Mouse (Mus musculus) midbrain, postnatal 0 days (tissue): ENCODE measurements around the gene Aig1. TPM values are rescaled to one million over a fixed set of nuclear protein-coding genes. Genes with fewer than 3 reads are reported as not detected.

ENCODE experiments used
- ATAC-seq: fragments of 200-750 bp; cut with Nextera tagmentation; 2 replicates; pipeline ENCODE4 v1.8.0; 2017; ENCODE audit warnings: moderate number of reproducible peaks, mild to moderate bottlenecking, moderate TSS enrichment, moderate library complexity; ENCODE audit not compliant: low FRiP score
- DNase-seq: peaks from one replicate; pipeline ENCODE4 v3.0.0-alpha.2; 2015; ENCODE audit warnings: low spot score
- H3K27ac ChIP-seq: fragments of 300-500 bp; sonication (generic); 2 replicates; pipeline ENCODE4 v1.5.1; 2014; ENCODE audit warnings: low read depth, mild to moderate bottlenecking, low read length, mixed read lengths
- H3K27me3 ChIP-seq: fragments of 300-500 bp; sonication (generic); 2 replicates; pipeline ENCODE4 v1.6.1; 2014; ENCODE audit warnings: low read length, control low read depth, mixed read lengths; ENCODE audit not compliant: insufficient read depth
- H3K36me3 ChIP-seq: fragments of 300-500 bp; sonication (generic); 2 replicates; pipeline ENCODE4 v1.6.1; 2014; ENCODE audit warnings: low read length, control low read depth, mixed read lengths; ENCODE audit not compliant: insufficient read depth
- H3K4me1 ChIP-seq: fragments of 300-500 bp; sonication (generic); 2 replicates; pipeline ENCODE4 v1.6.1; 2014; ENCODE audit warnings: mild to moderate bottlenecking, control low read depth, antibody characterized with exemption, low read length, mixed read lengths; ENCODE audit not compliant: insufficient read depth
- H3K4me2 ChIP-seq: fragments of 300-500 bp; sonication (generic); 2 replicates; pipeline ENCODE4 v1.6.1; 2014; ENCODE audit warnings: low read depth, mild to moderate bottlenecking, low read length, mixed read lengths; ENCODE audit not compliant: poor library complexity, severe bottlenecking
- H3K4me3 ChIP-seq: fragments of 300-500 bp; sonication (generic); 2 replicates; pipeline ENCODE4 v1.5.1; 2014; ENCODE audit warnings: low read depth, mild to moderate bottlenecking, low read length, moderate library complexity
- H3K9ac ChIP-seq: fragments of 300-500 bp; sonication (generic); replicated peaks from 2 replicates; pipeline ENCODE4 v1.6.1; 2014; ENCODE audit warnings: mild to moderate bottlenecking, low read length, moderate library complexity, mixed read lengths; ENCODE audit not compliant: poor library complexity, severe bottlenecking
- H3K9me3 ChIP-seq: fragments of 300-500 bp; sonication (generic); 2 replicates; pipeline ENCODE4 v1.6.1; 2016; ENCODE audit warnings: low read length, control low read depth
- CTCF ChIP-seq: IDR thresholded peaks from 2 replicates; pipeline ENCODE4 v1.5.1; 2016; ENCODE audit warnings: antibody characterized with exemption, mild to moderate bottlenecking
- WGBS: fragments of 180-500 bp; shearing (Covaris S2); extraction: QIAGEN DNeasy Blood & Tissue Kit; methylation state at CpG from one replicate; pipeline ENCODE4 v1.1.7; 2014; 5-methylcytosine and 5-hydroxymethylcytosine counted together
- polyA plus RNA-seq: library from polyadenylated mRNA; unstranded; fragments of >200 nt; fragmentation: Nextera tagmentation; extraction: Ambion mirVana; gene quantifications from 2 replicates; pipeline ENCODE4 v1.2.1, GENCODE M21; 2015
- total RNA-seq: library from RNA; depleted of rRNA; stranded (reverse); fragments of >200 nt; gene quantifications from 2 replicates; pipeline ENCODE4 v1.2.3, GENCODE M21; 2014

The Aig1 gene
- total and polyA plus RNA-seq, 2 experiments from 2014 or later: 101 to 103 TPM

DNA sequence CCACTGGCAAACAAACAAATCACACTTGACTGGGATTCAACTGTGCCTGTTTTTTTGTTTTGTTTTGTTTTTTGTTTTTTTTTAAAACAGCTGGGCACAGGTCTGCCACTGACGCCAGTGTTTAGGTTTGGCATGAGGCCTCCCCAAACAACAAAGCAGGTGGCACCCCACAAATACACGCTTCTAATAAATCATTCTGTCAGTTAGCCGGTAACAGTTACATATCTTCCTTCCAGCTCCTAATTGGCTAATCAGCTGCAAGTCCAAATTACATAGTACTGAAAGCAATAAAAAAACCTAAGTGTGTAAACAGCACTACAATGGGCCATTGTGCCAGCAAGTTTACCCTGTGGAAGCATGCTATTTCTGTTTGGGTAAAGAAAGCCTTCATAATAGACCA, 18.7 kb downstream of the Aig1 start:
- H3K27ac ChIP-seq: no peak overlapping the region
- ATAC-seq (no peak), DNase-seq (no peak)
- no peak overlapping the region for H3K4me3 ChIP-seq
- no peaks in the 10 kb centered on the region for H3K9me3 ChIP-seq
- TF ChIP-seq CTCF: no peak
- H3K9ac ChIP-seq: no peak overlapping the region
- 0 out of 2 replicates have a peak, but pooled peaks cover 3% of the 10 kb centered on the region for H3K36me3 ChIP-seq
- no peaks in the 10 kb centered on the region for H3K4me1 ChIP-seq
- 60% methylated on average over 3 of the region's 3 CpGs for WGBS
- H3K4me2 ChIP-seq: no peak overlapping the region
- no peaks in the 10 kb centered on the region for H3K27me3 ChIP-seq

DNA sequence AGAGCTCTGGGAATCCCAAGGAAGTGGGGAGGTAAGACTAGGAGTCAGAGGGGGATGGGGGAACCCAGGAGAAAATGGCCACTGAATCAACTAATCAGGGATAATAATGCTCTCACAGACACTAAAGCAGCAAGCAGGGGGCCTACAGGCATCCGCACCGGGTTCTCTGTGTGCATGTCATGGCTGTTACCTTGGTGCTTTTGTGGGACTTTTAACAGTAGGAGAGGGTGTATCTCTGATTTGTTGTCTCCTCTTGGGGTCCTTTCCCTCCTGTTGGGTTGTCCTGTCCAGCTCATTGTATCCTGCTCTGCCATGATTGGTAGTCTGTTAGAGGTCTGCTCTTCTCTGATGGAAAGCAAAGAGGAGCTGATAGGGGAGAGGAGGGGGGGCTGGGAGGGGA, 19.6 kb downstream of the Aig1 start:
- Histone ChIP-seq H3K4me3 (no peak overlapping the region), H3K9ac (no peak overlapping the region), H3K9me3 (no peaks in the 10 kb centered on the region), H3K27ac (no peak overlapping the region), H3K36me3 (0 out of 2 replicates have a peak, but pooled peaks cover 3% of the 10 kb centered on the region), H3K4me2 (no peak overlapping the region), H3K27me3 (no peaks in the 10 kb centered on the region), H3K4me1 (no peaks in the 10 kb centered on the region)
- WGBS: 32% methylated on average over 2 of the region's 2 CpGs
- DNase-seq: no peak
- ATAC-seq: no peak
- TF ChIP-seq CTCF: no peak

GRCm38 (mm10) chr10:13844864-13845263, 23.9 kb downstream of the Aig1 start:
- H3K9me3 ChIP-seq: no peaks in the 10 kb centered on the region
- no peaks in the 10 kb centered on the region for H3K4me1 ChIP-seq
- 94% methylated on average over 4 of the region's 4 CpGs for WGBS
- DNase-seq (no peak), ATAC-seq (no peak)
- TF ChIP-seq CTCF: no peak
- H3K4me2 ChIP-seq: no peak overlapping the region
- no peaks in the 10 kb centered on the region for H3K27me3 ChIP-seq
- no peaks in the 10 kb centered on the region for H3K36me3 ChIP-seq
- H3K27ac ChIP-seq: no peak overlapping the region
- H3K4me3 ChIP-seq: no peak overlapping the region
- H3K9ac ChIP-seq: no peak overlapping the region

DNA sequence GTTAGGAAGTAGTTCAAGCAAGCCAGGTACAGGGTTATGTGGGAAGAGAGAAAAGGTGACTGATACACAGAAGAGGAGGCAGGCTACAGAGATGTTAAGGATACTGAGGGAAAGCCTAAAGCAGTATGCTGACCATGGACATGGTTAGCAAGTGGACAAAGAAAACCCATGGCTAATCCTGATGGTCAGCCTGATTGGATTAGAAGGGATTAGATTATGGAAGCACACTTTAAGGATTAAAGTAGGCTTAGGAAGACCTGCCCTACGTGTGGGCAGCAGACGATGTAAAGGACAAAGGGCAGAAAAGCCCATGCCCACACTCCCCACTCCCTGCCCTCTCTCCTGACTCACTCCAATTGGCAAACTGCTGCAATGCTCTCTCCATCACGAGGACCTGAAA, 25.0 kb downstream of the Aig1 start:
- Histone ChIP-seq H3K9me3 (no peaks in the 10 kb centered on the region), H3K27ac (no peak overlapping the region), H3K4me3 (no peak overlapping the region), H3K36me3 (no peaks in the 10 kb centered on the region), H3K4me1 (no peaks in the 10 kb centered on the region), H3K4me2 (no peak overlapping the region), H3K27me3 (no peaks in the 10 kb centered on the region), H3K9ac (no peak overlapping the region)
- ATAC-seq (no peak), DNase-seq (no peak)
- TF ChIP-seq CTCF: no peak
- 28% methylated on average over 3 of the region's 3 CpGs for WGBS

DNA sequence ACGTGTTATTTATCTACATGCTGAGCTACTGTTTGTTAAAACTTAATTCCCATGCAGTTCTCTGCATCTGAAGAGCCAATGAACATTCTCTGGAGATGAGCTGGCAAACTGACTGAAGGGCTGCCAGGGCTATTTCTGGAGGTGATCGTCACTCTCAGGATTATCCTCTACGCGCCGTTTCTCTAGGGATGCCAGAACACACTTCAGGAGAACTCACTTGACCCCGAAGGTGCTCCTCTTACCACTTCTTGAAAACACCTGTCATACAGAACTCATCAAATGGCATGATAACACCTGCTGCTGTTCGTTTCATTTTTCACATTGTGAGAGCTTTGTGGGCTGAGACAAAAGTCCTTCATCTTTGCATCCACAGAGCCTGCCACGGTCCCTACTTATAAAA, 25.9 kb downstream of the Aig1 start:
- TF ChIP-seq CTCF: no peak
- H3K9ac ChIP-seq: no peak overlapping the region
- no peaks in the 10 kb centered on the region for H3K9me3 ChIP-seq
- no peaks in the 10 kb centered on the region for H3K27me3 ChIP-seq
- 76% methylated on average over 8 of the region's 8 CpGs for WGBS
- no peaks in the 10 kb centered on the region for H3K4me1 ChIP-seq
- H3K36me3 ChIP-seq: 0 out of 2 replicates have a peak, but pooled peaks cover 2% of the 10 kb centered on the region
- DNase-seq (no peak), ATAC-seq (no peak)
- H3K4me2 ChIP-seq: no peak overlapping the region
- no peak overlapping the region for H3K4me3 ChIP-seq
- no peak overlapping the region for H3K27ac ChIP-seq

DNA sequence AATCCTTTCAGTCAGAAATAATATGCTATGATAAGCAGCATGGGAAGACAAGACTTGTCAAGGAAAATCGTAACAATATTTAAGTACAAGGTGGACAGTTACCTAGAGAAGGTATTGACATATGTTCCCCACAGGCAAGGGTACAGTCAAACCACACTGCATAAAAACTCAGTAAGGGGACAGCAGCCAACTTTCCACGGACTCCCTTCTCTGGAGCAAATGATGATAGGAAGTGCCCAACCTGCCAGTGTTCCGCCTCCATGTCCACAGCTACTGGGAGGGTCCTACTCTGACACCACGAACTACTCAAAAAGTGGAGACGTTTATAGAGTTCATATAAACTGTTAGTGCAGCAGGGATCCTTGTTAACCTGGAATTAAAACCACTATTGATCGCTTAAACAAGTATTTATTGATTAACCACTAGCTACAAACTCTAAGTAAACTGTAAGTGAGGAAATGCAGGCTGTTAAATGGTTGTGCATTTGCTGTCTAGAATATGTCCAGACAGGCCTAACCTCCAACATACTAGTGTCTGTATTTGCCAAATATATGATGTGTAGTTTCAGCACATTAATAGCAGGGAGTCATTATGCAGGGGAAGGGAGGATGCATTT, 30.2 kb downstream of the Aig1 start:
- TF ChIP-seq CTCF: no peak
- ATAC-seq (no peak), DNase-seq (no peak)
- Histone ChIP-seq H3K27me3 (no peaks in the 10 kb centered on the region), H3K4me2 (no peak overlapping the region), H3K4me3 (no peak overlapping the region), H3K27ac (no peak overlapping the region), H3K36me3 (0 out of 2 replicates have a peak, but pooled peaks cover 2% of the 10 kb centered on the region), H3K9me3 (no peaks in the 10 kb centered on the region), H3K9ac (no peak overlapping the region), H3K4me1 (no peaks in the 10 kb centered on the region)
- WGBS: 85% methylated on average over 6 of the region's 6 CpGs
